Mouse (Mus musculus): ENCODE data around the gene Dock2.

The Dock2 gene

GRCm38 (mm10) chr11:34194158-34194941, 589.3 kb downstream of the Dock2 start:
- DNase-seq (ENCODE audit: low read depth), result no peak

- no peak for DNase-seq (ENCODE audit: low read depth)
Observed at GRCm38 (mm10) chr11:34193658-34194057, 590.0 kb downstream of the Dock2 start.

GRCm38 (mm10) chr11:34184266-34184665, 599.4 kb downstream of the Dock2 start:
- DNase-seq (ENCODE audit: low read depth), result no peak

GRCm38 (mm10) chr11:34181214-34182117, 602.2 kb downstream of the Dock2 start:
- DNase-seq (ENCODE audit: low read depth), result no peak

GRCm38 (mm10) chr11:34178752-34179151, 604.9 kb downstream of the Dock2 start:
- no peak for DNase-seq (ENCODE audit: low read depth)
